Comparison of ENCODE assay signal across 9 mouse cellular contexts in genomic region chr9:61375002-61375401, GRCm38 (mm10). TPM values are rescaled to one million over a fixed set of nuclear protein-coding genes. Genes with fewer than 3 reads are reported as not detected.
A peak's percentile ranks its signal among the peaks of the same experiment; 100 is the strongest.
DNase-seq lines count a peak whose midpoint lies in the region; ATAC-seq and TF ChIP-seq lines count a peak whose summit lies in the region.
"Had no signal": no experiment of that assay in that cellular context is flagged by ENCODE, and none has a peak within 500 bp of the region (broad histone marks: within the 10 kb centered on the region; RNA-seq: fewer than 3 reads in every experiment).

No protein-coding gene starts in this region.

- ATAC-seq in limb, embryonic 15.5 days (ENCODE audit: insufficient number of reproducible peaks, low FRiP score, low TSS enrichment, low read depth) = no peak
- no peak for ATAC-seq in stomach, postnatal 0 days (ENCODE audit: low FRiP score, low TSS enrichment)
- ATAC-seq in megakaryocyte progenitor cell, adult 5-6 weeks (replicated peaks; ENCODE audit: poor library complexity) = no peak

- H3K27me3 ChIP-seq in spleen, adult 2 months (ENCODE audit: control insufficient read depth, insufficient read depth, low read length) = no peaks in the 10 kb centered on the region
- H3K27me3 ChIP-seq in limb, embryonic 15.5 days = no peaks in the 10 kb centered on the region
- H3K27me3 ChIP-seq in stomach, postnatal 0 days (ENCODE audit: control insufficient read depth, insufficient read depth, low read length) = no peaks in the 10 kb centered on the region

- no peaks in the 10 kb centered on the region for H3K9me3 ChIP-seq in limb, embryonic 15.5 days
- H3K9me3 ChIP-seq in stomach, postnatal 0 days (ENCODE audit: control insufficient read depth, low read length) = no peaks in the 10 kb centered on the region

- TF ChIP-seq POLR2A in spleen, adult 2 months (IDR thresholded peaks at IDR 0.05; ENCODE audit: low read depth, low read length) = no peak

- peak overlapping the region; percentile 65 for H3K4me2 ChIP-seq in limb, embryonic 15.5 days
- peak overlapping the region; percentile 88 for H3K4me2 ChIP-seq in stomach, postnatal 0 days (replicated peaks; ENCODE audit: low read depth)

- TF ChIP-seq EP300 in stomach, postnatal 0 days (optimal IDR thresholded peaks at IDR 0.05) = no peak

- peak; percentile 43 for DNase-seq in cerebellum, adult 11-12 months
- DNase-seq in cerebellum, adult 9-11 months = no peak
- DNase-seq in spleen, adult 2 months (ENCODE audit: low read depth in 1 of 2, low spot score in 2 of 2) = no peak
- no peak for DNase-seq in spleen, postnatal 10 days (ENCODE audit: low spot score in 2 of 2)
- no peak for DNase-seq in stomach, postnatal 0 days (ENCODE audit: low spot score)
- DNase-seq in frontal cortex, postnatal 25 days (ENCODE audit: low spot score in 2 of 2) = no peak
- DNase-seq: cerebellum, adult 11 months had no signal

- H3K4me3 ChIP-seq in spleen, adult 2 months (ENCODE audit: extremely low read depth, insufficient read depth, insufficient read length) = peak overlapping the region; percentile 81; the same call in 1 of the 2 replicates
- peak overlapping the region; percentile 89 for H3K4me3 ChIP-seq in limb, embryonic 15.5 days
- H3K4me3 ChIP-seq in stomach, postnatal 0 days (ENCODE audit: low read depth, low read length) = peak overlapping the region; percentile 84

- peaks cover 18% of the 10 kb centered on the region for H3K4me1 ChIP-seq in spleen, adult 2 months (ENCODE audit: control insufficient read depth, insufficient read depth, insufficient read length)
- peaks cover 61% of the 10 kb centered on the region for H3K4me1 ChIP-seq in limb, embryonic 15.5 days
- H3K4me1 ChIP-seq in stomach, postnatal 0 days (replicated peaks; ENCODE audit: control insufficient read depth, insufficient read depth) = peaks cover 11% of the 10 kb centered on the region

- H3K27ac ChIP-seq in spleen, adult 2 months (ENCODE audit: insufficient read depth, low read length) = no peak overlapping the region
- H3K27ac ChIP-seq in limb, embryonic 15.5 days = no peak overlapping the region; the same call in 1 of the 2 replicates
- H3K27ac ChIP-seq in stomach, postnatal 0 days (replicated peaks) = no peak overlapping the region

- 33% methylated on average over 5 of the region's 5 CpGs for WGBS in spleen, adult 2 months
- WGBS in limb, embryonic 15.5 days = 29% methylated on average over 5 of the region's 5 CpGs
- WGBS in stomach, postnatal 0 days = 35% methylated on average over 5 of the region's 5 CpGs

- peak overlapping the region; percentile 98; the same call in 1 of the 2 replicates for H3K9ac ChIP-seq in limb, embryonic 15.5 days
- peak overlapping the region; percentile 97 for H3K9ac ChIP-seq in stomach, postnatal 0 days (ENCODE audit: low read length)

- peaks cover 6% of the 10 kb centered on the region for H3K36me3 ChIP-seq in spleen, adult 2 months (ENCODE audit: control insufficient read depth, insufficient read depth, low read length)
- H3K36me3 ChIP-seq in limb, embryonic 15.5 days = peaks cover 13% of the 10 kb centered on the region; the same call in 1 of the 2 replicates
- H3K36me3 ChIP-seq in stomach, postnatal 0 days (ENCODE audit: control insufficient read depth, insufficient read depth, low read length) = peaks cover 11% of the 10 kb centered on the region; the same call in 1 of the 2 replicates

- no peak for TF ChIP-seq CTCF in spleen, adult 2 months (IDR thresholded peaks at IDR 0.05; ENCODE audit: extremely low read depth, insufficient read depth, insufficient read length, insufficient replicate concordance)
- no peak for TF ChIP-seq CTCF in stomach, postnatal 0 days (IDR thresholded peaks at IDR 0.05; ENCODE audit: low read depth)

RNA-seq across cellular contexts. Expression of gene Tle3, which starts 2.8 kb away (rescaled TPM):
- 85.4 and 104 TPM in 2 replicates for polyA plus RNA-seq in spleen, adult 2 months (2012; rRNA removed)
- polyA plus RNA-seq in limb, embryonic 15.5 days (2015; fragmentation: Nextera tagmentation; extraction: Ambion mirVana) = 38.0 and 42.9 TPM in 2 replicates
- 16.8 and 18.2 TPM in 2 replicates for polyA plus RNA-seq in stomach, postnatal 0 days (2015; fragmentation: Nextera tagmentation; extraction: Ambion mirVana)
- total RNA-seq in megakaryocyte progenitor cell, adult 5-6 weeks (2015) = 65.2 and 66.2 TPM in 2 replicates
- total RNA-seq in megakaryocyte progenitor cell, adult 5-6 weeks (2017) = 48.0 and 50.5 TPM in 2 replicates
